Mouse (Mus musculus): Measurements from ENCODE around the gene Sept9.

DNA sequence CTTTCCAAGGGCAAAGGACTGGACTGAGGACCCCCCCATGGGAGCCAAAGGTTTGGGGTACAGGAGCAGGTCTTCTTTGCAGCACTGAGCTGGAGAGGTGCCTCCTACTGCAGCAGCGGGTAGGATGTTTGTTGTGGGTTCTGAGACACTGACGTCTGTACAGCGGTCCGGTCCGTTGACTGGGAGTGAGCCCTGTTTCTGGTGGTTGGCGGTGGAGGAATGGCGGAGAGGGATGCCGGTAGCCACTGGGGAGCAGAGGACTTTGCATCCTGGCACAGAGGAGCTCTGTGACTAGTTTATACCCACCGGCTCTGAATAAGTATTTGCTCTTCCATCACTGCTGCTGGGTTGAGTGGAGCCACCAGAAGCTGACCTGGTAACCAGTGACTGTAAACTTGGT is 138.3 kb downstream of the Sept9 start:
- no peak for TF ChIP-seq CTCF (IDR thresholded peaks at IDR 0.05; ENCODE audit: low read depth, low read length)
- no peak for TF ChIP-seq TAL1 (conservative IDR thresholded peaks at IDR 0.05; ENCODE audit: low read depth, low read length)
- TF ChIP-seq GATA1 (IDR thresholded peaks at IDR 0.05; ENCODE audit: borderline replicate concordance, low read length), result no peak
- TF ChIP-seq POLR2AphosphoS5 (IDR thresholded peaks at IDR 0.05; ENCODE audit: insufficient replicate concordance, low read depth, low read length), result no peak
- no peak for TF ChIP-seq GATA2 (IDR thresholded peaks at IDR 0.05; ENCODE audit: borderline replicate concordance, low read depth, low read length)

All from G1E (cell line).